Mouse (Mus musculus) stomach, embryonic 16.5 days (tissue): Measurements from ENCODE around the gene B230104I21Rik. TPM values are rescaled to one million over a fixed set of nuclear protein-coding genes. Genes with fewer than 3 reads are reported as not detected.

Source experiments
- ATAC-seq: fragments of 200-750 bp; cut with Nextera tagmentation; 2 replicates; pipeline ENCODE4 v1.8.0; 2017; ENCODE audit warnings: moderate number of reproducible peaks, moderate TSS enrichment; ENCODE audit not compliant: insufficient read depth, low FRiP score
- H3K27ac ChIP-seq: fragments of 300-500 bp; sonication (generic); 2 replicates; pipeline ENCODE4 v1.5.1; 2014; ENCODE audit warnings: low read length
- H3K27me3 ChIP-seq: fragments of 300-500 bp; sonication (generic); 2 replicates; pipeline ENCODE4 v1.6.1; 2014; ENCODE audit warnings: low read length, control low read depth, mixed read lengths; ENCODE audit not compliant: control insufficient read depth, insufficient read depth
- H3K36me3 ChIP-seq: fragments of 300-500 bp; sonication (generic); 2 replicates; pipeline ENCODE4 v1.6.1; 2014; ENCODE audit warnings: low read length; ENCODE audit not compliant: control insufficient read depth, insufficient read depth
- H3K4me1 ChIP-seq: fragments of 300-500 bp; sonication (generic); 2 replicates; pipeline ENCODE4 v1.6.1; 2014; ENCODE audit warnings: low read length, control low read depth, mixed read lengths; ENCODE audit not compliant: control insufficient read depth, insufficient read depth
- H3K4me2 ChIP-seq: fragments of 300-500 bp; sonication (generic); 2 replicates; pipeline ENCODE4 v1.6.1; 2014; ENCODE audit warnings: low read depth, low read length, mixed read lengths
- H3K4me3 ChIP-seq: fragments of 300-500 bp; sonication (generic); replicated peaks from 2 replicates; pipeline ENCODE4 v1.5.1; 2014; ENCODE audit warnings: mild to moderate bottlenecking, low read length
- H3K9ac ChIP-seq: fragments of 300-500 bp; sonication (generic); 2 replicates; pipeline ENCODE4 v1.6.1; 2014; ENCODE audit warnings: low read length
- H3K9me3 ChIP-seq: fragments of 300-500 bp; sonication (generic); replicated peaks from 2 replicates; pipeline ENCODE4 v1.6.1; 2016; ENCODE audit warnings: low read length, control low read depth; ENCODE audit not compliant: control insufficient read depth
- WGBS: fragments of 180-500 bp; shearing (Covaris S2); extraction: QIAGEN DNeasy Blood & Tissue Kit; methylation state at CpG from one replicate; pipeline ENCODE4 v1.1.7; 2014; 5-methylcytosine and 5-hydroxymethylcytosine counted together
- polyA plus RNA-seq: library from polyadenylated mRNA; unstranded; fragments of >200 nt; fragmentation: Nextera tagmentation; extraction: Ambion mirVana; gene quantifications from 2 replicates; pipeline ENCODE4 v1.2.1, GENCODE M21; 2015

The B230104I21Rik gene
- polyA plus RNA-seq, 1 experiment from 2014 or later: not detected

DNA sequence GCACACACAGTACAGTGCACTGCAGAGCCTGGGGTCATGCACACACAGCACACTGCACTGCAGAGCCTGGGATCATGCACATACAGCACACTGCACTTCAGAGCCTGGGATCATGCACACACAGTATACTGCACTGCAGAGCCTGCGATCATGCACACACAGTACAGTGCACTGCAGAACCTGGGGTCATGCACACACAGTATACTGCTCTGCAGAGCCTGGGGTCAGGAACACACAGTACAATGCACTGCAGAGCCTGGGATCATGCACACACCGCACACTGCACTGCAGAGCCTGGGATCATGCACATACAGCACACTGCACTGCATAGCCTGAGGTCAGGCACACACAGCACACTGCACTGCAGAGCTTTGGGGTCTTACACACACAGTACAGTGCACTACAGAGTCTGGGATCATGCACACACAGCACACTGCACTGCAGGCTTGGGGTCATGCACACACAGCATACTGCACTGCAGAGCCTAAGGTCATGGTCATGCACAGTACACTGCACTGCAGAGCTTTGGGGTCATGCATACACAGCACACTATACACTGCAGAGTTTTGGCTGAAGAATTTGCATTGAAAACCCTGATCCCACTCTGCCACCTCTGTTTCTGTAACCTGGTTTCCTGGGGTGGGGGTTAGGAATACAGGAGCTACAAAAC, 23.6 kb upstream of the B230104I21Rik start:
- Histone ChIP-seq H3K27me3 (no peaks in the 10 kb centered on the region), H3K9ac (no peak overlapping the region), H3K36me3 (no peaks in the 10 kb centered on the region), H3K27ac (no peak overlapping the region), H3K4me1 (0 out of 2 replicates have a peak, but pooled peaks cover 4% of the 10 kb centered on the region), H3K4me2 (no peak overlapping the region), H3K4me3 (no peak overlapping the region), H3K9me3 (no peaks in the 10 kb centered on the region)
- ATAC-seq: no peak
- 88% methylated on average over 2 of the region's 2 CpGs for WGBS

DNA sequence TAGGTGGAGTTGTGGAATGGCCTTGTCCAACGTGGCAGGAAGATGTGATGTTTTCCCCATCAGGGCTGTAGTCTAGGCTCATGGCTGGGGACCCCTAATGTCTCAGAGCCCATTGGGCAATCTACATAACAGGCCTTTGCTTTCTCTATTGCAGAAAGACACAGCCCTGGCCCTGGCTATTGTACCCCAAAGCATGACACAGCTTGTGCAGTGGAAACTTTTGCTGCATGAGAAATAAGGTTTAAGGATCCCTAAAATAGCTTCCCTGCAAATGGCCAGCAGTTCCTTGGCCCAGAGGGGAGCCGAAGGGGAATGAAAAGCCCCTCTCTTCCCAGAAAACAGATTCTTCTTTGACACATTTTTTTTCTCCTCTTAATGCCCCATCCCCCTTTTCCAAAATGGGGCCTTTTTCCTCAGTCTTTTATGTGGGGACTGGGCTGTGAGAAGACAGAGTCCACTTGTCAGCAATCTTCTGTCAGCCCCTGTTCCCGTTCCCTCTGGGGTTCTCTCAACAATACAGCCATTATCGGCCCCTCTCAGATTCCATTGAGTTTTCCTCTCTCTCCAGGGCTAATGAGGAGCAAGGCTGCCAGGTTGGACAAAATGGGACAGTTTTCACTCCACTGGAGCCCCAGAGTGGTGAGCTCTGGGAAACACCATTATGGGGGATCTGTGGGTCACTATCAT, 22.8 kb upstream of the B230104I21Rik start:
- WGBS: 66% methylated on average over 4 of the region's 4 CpGs
- Histone ChIP-seq H3K4me2 (no peak overlapping the region), H3K36me3 (no peaks in the 10 kb centered on the region), H3K27me3 (no peaks in the 10 kb centered on the region), H3K9ac (no peak overlapping the region), H3K27ac (no peak overlapping the region), H3K4me1 (0 out of 2 replicates have a peak, but pooled peaks cover 4% of the 10 kb centered on the region), H3K4me3 (no peak overlapping the region), H3K9me3 (no peaks in the 10 kb centered on the region)
- ATAC-seq: peak; percentile 31; the same call in 1 of the 2 replicates

DNA sequence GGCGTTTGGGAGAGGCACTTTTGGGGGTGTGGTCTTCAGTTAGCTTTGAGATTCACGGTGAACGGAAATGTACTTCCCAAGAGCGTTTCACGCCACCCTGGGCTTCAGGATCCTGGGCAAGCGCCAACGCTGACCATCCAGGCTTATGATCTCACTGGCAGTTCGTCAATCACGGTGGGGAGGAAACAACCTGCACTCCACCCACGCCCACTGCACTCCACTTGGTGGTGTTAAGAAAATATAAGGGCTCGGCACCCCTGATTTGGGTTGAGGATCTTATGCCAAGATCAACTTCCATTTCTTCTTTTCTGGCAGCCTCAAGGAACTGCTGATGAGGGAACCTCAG, 22.3 kb upstream of the B230104I21Rik start:
- Histone ChIP-seq H3K4me3 (no peak overlapping the region), H3K36me3 (no peaks in the 10 kb centered on the region), H3K9ac (no peak overlapping the region), H3K4me2 (no peak overlapping the region), H3K9me3 (no peaks in the 10 kb centered on the region), H3K4me1 (0 out of 2 replicates have a peak, but pooled peaks cover 4% of the 10 kb centered on the region), H3K27me3 (no peaks in the 10 kb centered on the region), H3K27ac (no peak overlapping the region)
- ATAC-seq: no peak
- 75% methylated on average over 11 of the region's 11 CpGs for WGBS

DNA sequence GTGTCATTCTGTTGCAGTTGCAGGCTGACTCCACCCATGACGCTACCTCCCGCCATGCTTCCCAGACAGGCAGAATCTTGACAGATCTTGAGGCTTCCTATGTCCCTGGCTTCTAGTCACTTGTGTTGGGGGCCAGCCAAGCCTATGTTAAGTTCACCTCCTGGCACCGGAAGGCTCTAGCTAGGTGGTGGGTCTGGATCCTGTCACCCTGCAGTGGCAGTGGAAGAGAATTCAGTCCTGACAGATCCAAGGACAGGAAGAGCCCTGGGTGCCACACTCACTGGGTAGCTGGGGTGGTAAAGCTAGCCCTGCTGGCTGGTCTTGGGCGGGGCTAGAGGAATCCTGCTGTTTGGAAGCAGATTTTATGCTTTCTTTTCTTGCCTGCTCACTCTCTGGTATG, 10.5 kb upstream of the B230104I21Rik start:
- WGBS: 62% methylated on average over 4 of the region's 4 CpGs
- no peaks in the 10 kb centered on the region; the same call in 1 of the 2 replicates for H3K27me3 ChIP-seq
- H3K36me3 ChIP-seq: peaks cover 2% of the 10 kb centered on the region; the same call in 1 of the 2 replicates
- peaks cover 4% of the 10 kb centered on the region for H3K4me1 ChIP-seq
- no peak overlapping the region for H3K9ac ChIP-seq
- no peaks in the 10 kb centered on the region for H3K9me3 ChIP-seq
- H3K4me2 ChIP-seq: no peak overlapping the region
- no peak for ATAC-seq
- H3K27ac ChIP-seq: no peak overlapping the region
- no peak overlapping the region for H3K4me3 ChIP-seq

DNA sequence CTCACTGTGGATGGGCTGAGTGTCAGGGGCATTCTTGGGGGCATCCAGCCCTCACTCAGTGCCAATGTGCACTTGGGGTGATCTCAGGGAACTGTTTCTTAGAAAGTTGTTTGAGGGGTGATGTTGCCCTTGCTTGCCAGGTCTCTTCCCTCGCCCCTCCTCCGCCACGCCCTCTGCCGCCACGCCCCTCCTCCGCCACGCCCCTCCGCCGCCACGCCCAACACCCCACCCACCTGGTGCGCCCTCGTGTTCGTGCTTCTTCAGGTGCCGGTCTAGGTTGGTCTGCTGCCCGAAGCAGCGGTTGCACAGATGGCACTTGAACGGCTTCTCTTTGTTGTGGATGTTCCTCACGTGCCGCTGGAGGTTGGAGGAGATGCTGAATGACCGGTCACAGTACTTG, 7.5 kb upstream of the B230104I21Rik start:
- Histone ChIP-seq H3K27me3 (no peaks in the 10 kb centered on the region; the same call in 1 of the 2 replicates), H3K36me3 (peaks cover 2% of the 10 kb centered on the region; the same call in 1 of the 2 replicates), H3K4me3 (no peak overlapping the region), H3K9ac (no peak overlapping the region), H3K27ac (no peak overlapping the region), H3K4me1 (peaks cover 6% of the 10 kb centered on the region), H3K4me2 (no peak overlapping the region), H3K9me3 (no peaks in the 10 kb centered on the region)
- 0 out of 2 replicates have a peak, but pooled peaks have one; percentile 5 for ATAC-seq
- 3% methylated on average over 19 of the region's 20 CpGs for WGBS

DNA sequence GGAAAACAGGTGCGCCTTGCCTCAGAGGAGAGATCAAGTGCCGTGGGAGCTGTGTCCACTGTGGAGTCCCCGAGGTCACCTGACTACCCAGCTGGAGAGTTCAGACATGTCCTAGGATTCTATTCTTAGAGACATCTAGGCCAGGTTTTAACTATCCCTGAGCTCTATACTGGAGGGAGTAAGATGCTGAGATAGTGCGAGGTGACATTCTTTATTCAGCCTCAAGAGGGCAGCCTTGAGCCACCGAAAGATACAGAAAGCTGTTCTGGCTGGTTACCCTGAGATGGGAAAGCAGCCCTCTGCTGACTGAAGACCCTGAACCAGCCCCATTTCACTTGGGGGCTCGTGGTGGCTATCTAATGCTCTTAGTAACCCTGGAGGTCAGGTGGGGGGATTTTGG, 7.1 kb upstream of the B230104I21Rik start:
- WGBS: 5% methylated on average over 6 of the region's 6 CpGs
- Histone ChIP-seq H3K27ac (no peak overlapping the region), H3K4me2 (no peak overlapping the region)

DNA sequence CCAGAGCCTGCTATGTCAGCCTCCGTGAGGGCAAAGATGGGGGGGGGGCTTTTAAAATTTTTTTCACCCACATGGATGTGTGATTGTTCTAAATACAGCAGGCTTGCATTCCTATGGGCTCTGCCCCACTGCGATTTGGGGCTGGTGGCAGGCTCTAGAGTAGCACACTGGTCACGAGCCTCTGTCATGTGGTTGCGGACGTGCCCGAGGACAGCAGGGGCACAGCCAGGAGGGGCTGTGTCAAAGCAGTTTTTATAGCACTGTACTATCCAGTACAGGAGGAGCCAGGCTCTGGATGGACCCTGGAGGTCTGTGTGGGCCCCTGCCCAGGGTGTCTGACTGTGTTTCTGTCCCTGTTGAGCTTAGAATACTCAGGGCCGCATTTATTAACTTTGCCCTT, 5.9 kb upstream of the B230104I21Rik start:
- no peak overlapping the region for H3K4me3 ChIP-seq
- WGBS: 89% methylated on average over 7 of the region's 7 CpGs
- no peak overlapping the region for H3K4me2 ChIP-seq
- no peak overlapping the region for H3K27ac ChIP-seq
- H3K4me1 ChIP-seq: peaks cover 8% of the 10 kb centered on the region
- H3K36me3 ChIP-seq: no peaks in the 10 kb centered on the region
- H3K27me3 ChIP-seq: no peaks in the 10 kb centered on the region; the same call in 1 of the 2 replicates
- H3K9ac ChIP-seq: no peak overlapping the region; the same call in 1 of the 2 replicates
- no peaks in the 10 kb centered on the region for H3K9me3 ChIP-seq
- ATAC-seq: no peak

More for the DNA sequence above, 7.1 kb upstream of the B230104I21Rik start:
- Histone ChIP-seq H3K36me3 (no peaks in the 10 kb centered on the region), H3K27me3 (no peaks in the 10 kb centered on the region; the same call in 1 of the 2 replicates), H3K4me3 (no peak overlapping the region), H3K9ac (no peak overlapping the region), H3K9me3 (no peaks in the 10 kb centered on the region), H3K4me1 (peaks cover 8% of the 10 kb centered on the region)
- peak; percentile 51; the same call in 1 of the 2 replicates for ATAC-seq

DNA sequence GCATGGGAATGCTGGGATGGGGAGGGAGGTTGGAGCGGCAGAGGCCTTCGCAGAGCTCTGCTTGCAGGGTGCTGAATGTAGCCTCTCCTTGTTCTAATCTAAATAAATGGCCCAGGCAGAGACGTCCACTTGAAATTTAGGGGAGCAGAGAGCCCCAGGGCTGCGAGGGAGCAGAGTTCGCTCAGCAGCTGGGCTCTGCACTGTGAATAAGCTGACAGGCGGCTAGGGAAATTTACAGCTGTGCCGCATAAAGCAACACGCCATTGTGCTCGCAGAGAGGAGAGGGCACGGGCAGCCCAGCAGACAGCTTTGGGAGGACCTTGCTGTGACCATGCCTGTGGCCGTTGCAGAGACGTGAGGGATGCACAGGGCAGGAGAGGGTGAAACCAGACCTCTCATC, 4.7 kb upstream of the B230104I21Rik start:
- Histone ChIP-seq H3K4me2 (no peak overlapping the region), H3K27me3 (no peaks in the 10 kb centered on the region; the same call in 1 of the 2 replicates)
- 39% methylated on average over 12 of the region's 12 CpGs for WGBS

DNA sequence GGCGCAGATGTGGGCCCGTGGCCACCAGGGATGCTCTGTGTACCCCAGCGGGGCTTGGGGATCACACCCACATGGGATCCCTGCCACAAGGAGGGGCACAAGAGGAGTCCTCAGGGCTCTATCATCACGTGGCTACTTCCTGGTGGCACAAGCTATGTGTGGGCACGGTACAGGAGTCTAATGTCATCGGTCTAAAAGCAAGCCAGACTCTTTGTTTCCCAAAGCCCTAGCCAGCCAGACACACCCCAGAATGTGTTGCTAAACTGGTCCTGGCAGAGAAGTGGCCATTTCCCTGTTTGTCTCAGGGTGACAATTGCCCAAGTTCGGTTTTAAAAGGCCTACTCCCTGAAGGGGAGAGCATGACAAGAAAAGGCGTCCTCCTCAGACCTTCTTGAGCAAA, 2.6 kb upstream of the B230104I21Rik start:
- peaks cover 8% of the 10 kb centered on the region for H3K4me1 ChIP-seq

More for the DNA sequence above, 4.7 kb upstream of the B230104I21Rik start:
- Histone ChIP-seq H3K4me3 (no peak overlapping the region), H3K9ac (0 out of 2 replicates have a peak overlapping the region, but pooled peaks have one; percentile 4), H3K4me1 (peaks cover 8% of the 10 kb centered on the region), H3K27ac (no peak overlapping the region), H3K9me3 (no peaks in the 10 kb centered on the region), H3K36me3 (no peaks in the 10 kb centered on the region)
- no peak for ATAC-seq

More for the DNA sequence above, 2.6 kb upstream of the B230104I21Rik start:
- H3K36me3 ChIP-seq: no peaks in the 10 kb centered on the region
- no peak overlapping the region for H3K4me2 ChIP-seq
- 59% methylated on average over 8 of the region's 8 CpGs for WGBS
- H3K27me3 ChIP-seq: no peaks in the 10 kb centered on the region
- H3K27ac ChIP-seq: no peak overlapping the region
- no peak overlapping the region for H3K4me3 ChIP-seq
- H3K9me3 ChIP-seq: no peaks in the 10 kb centered on the region
- ATAC-seq: no peak
- H3K9ac ChIP-seq: no peak overlapping the region
